Mouse (Mus musculus): ENCODE measurements around the gene Dab2ip. TPM values are rescaled to one million over a fixed set of nuclear protein-coding genes. Genes with fewer than 3 reads are reported as not detected.

Gene Dab2ip
- total and polyA plus RNA-seq, 3 experiments = 4.9 to 15.6 (median 7.8) TPM

DNA sequence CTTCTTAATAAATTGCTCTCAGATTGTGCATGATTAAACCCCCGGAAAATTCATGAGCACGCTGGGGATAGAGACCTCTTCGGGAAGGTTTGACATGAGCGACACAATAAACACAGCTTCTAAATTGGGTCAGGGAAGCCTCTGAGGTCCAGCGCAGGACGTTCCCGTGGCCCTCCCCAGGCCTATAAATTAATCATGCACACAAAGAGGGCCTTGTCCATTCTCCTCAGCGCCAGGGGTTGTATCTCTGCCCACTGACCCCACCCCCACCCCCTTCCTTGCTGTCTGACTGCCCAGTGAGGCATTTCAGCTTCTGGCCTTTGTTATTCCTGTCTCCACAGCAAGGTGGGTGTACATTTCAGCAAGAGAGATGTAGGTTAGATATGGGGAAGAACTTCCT is 49.4 kb downstream of the Dab2ip start:
- no peak overlapping the region for H3K9ac ChIP-seq (ENCODE audit: insufficient read depth, low read depth)
- no peaks in the 10 kb centered on the region for H3K9me3 ChIP-seq (replicated peaks; ENCODE audit: low read length)
- H3K27me3 ChIP-seq (replicated peaks) = no peaks in the 10 kb centered on the region
- H3K4me2 ChIP-seq (ENCODE audit: insufficient read depth, low read depth, poor library complexity, severe bottlenecking) = no peak overlapping the region
- H3K4me3 ChIP-seq (replicated peaks in 1 of 3; ENCODE audit: low read depth in 2 of 3, low read length in 2 of 3, poor library complexity in 1 of 3) = no peak overlapping the region
- H3K79me2 ChIP-seq (replicated peaks; ENCODE audit: control insufficient read depth, extremely low read depth, insufficient read depth, poor library complexity, severe bottlenecking) = no peaks in the 10 kb centered on the region
- no peaks in the 10 kb centered on the region for H3K36me3 ChIP-seq (replicated peaks in 1 of 2; ENCODE audit: control insufficient read depth in 1 of 2, insufficient read depth in 1 of 2, low read length in 1 of 2)
- TF ChIP-seq MAZ (IDR thresholded peaks at IDR 0.05; ENCODE audit: low read depth, low read length) (no peak), ZC3H11A (IDR thresholded peaks at IDR 0.05; ENCODE audit: low read depth, low read length) (no peak), EP300 (IDR thresholded peaks at IDR 0.05; ENCODE audit: low read length) (no peak), RCOR1 (conservative IDR thresholded peaks at IDR 0.05; ENCODE audit: low read depth, low read length) (no peak), GABPA (IDR thresholded peaks at IDR 0.05; ENCODE audit: insufficient replicate concordance, low read depth, low read length) (no peak), BHLHE40 (IDR thresholded peaks at IDR 0.05; ENCODE audit: low read depth, low read length) (no peak), MEF2A (IDR thresholded peaks at IDR 0.05; ENCODE audit: borderline replicate concordance, low read depth, low read length) (no peak), USF1 (IDR thresholded peaks at IDR 0.05; ENCODE audit: low read depth, low read length) (no peak), SMC3 (IDR thresholded peaks at IDR 0.05; ENCODE audit: low read depth, low read length) (no peak), MXI1 (IDR thresholded peaks at IDR 0.05; ENCODE audit: low read depth, low read length) (no peak), ZKSCAN1 (IDR thresholded peaks at IDR 0.05; ENCODE audit: borderline replicate concordance, low read depth, low read length) (no peak), CTCF (conservative IDR thresholded peaks at IDR 0.05 in 1 of 2, IDR thresholded peaks at IDR 0.05 in 1 of 2; ENCODE audit: low read depth in 2 of 2, low read length in 2 of 2) (no peak), USF2 (conservative IDR thresholded peaks at IDR 0.05; ENCODE audit: low read depth, low read length) (no peak), POLR2A (IDR thresholded peaks at IDR 0.05; ENCODE audit: low read depth, low read length) (no peak), NRF1 (IDR thresholded peaks at IDR 0.05; ENCODE audit: low read depth, low read length) (no peak)
- no peak for DNase-seq (ENCODE audit: extremely low read depth)
- dilution Hi-C loops (cut with MboI; ENCODE audit: extremely low pct_ligation_motif_present, extremely low pct_unique_long_range_greater_than_20kb, low sequenced_read_pairs) = no loop called here
- H3K27ac ChIP-seq (ENCODE audit: insufficient read depth, low read depth) = no peak overlapping the region
- in situ Hi-C loops (cut with MboI; ENCODE audit: low pct_ligation_motif_present, low pct_unique_long_range_greater_than_20kb, low sequenced_read_pairs) = no loop called here
- peaks cover 27 to 47% of the 10 kb centered on the region in 2 experiments for H3K4me1 ChIP-seq (ENCODE audit: control insufficient read depth in 1 of 2, insufficient read depth in 2 of 2)

- dilution Hi-C loops (cut with MboI; ENCODE audit: extremely low pct_ligation_motif_present, extremely low pct_unique_long_range_greater_than_20kb, low sequenced_read_pairs) = no loop called here
- no peaks in the 10 kb centered on the region for H3K27me3 ChIP-seq (replicated peaks)
- H3K4me1 ChIP-seq (ENCODE audit: control insufficient read depth in 1 of 2, insufficient read depth in 2 of 2) = peaks cover 34 to 61% of the 10 kb centered on the region in 2 experiments
- no peaks in the 10 kb centered on the region for H3K9me3 ChIP-seq (replicated peaks; ENCODE audit: low read length)
- H3K4me2 ChIP-seq (ENCODE audit: insufficient read depth, low read depth, poor library complexity, severe bottlenecking) = peak overlapping the region; percentile 44
- no peak overlapping the region for H3K27ac ChIP-seq (ENCODE audit: insufficient read depth, low read depth)
- in situ Hi-C loops (cut with MboI; ENCODE audit: low pct_ligation_motif_present, low pct_unique_long_range_greater_than_20kb, low sequenced_read_pairs) = no loop called here
- H3K9ac ChIP-seq (ENCODE audit: insufficient read depth, low read depth) = no peak overlapping the region
- H3K4me3 ChIP-seq (replicated peaks in 1 of 3; ENCODE audit: low read depth in 2 of 3, low read length in 2 of 3, poor library complexity in 1 of 3) = no peak overlapping the region
- no peaks in the 10 kb centered on the region for H3K36me3 ChIP-seq (replicated peaks in 1 of 2; ENCODE audit: control insufficient read depth in 1 of 2, insufficient read depth in 1 of 2, low read length in 1 of 2)
- H3K79me2 ChIP-seq (replicated peaks; ENCODE audit: control insufficient read depth, extremely low read depth, insufficient read depth, poor library complexity, severe bottlenecking) = no peaks in the 10 kb centered on the region
- DNase-seq (ENCODE audit: extremely low read depth) = no peak
- no peak for TF ChIP-seq ELF1 (IDR thresholded peaks at IDR 0.05; ENCODE audit: low read depth, low read length)
- TF ChIP-seq ZKSCAN1 (IDR thresholded peaks at IDR 0.05; ENCODE audit: borderline replicate concordance, low read depth, low read length) = no peak
- no peak for TF ChIP-seq CTCF (conservative IDR thresholded peaks at IDR 0.05 in 1 of 2, IDR thresholded peaks at IDR 0.05 in 1 of 2; ENCODE audit: low read depth in 2 of 2, low read length in 2 of 2)
- no peak for TF ChIP-seq KAT2A (IDR thresholded peaks at IDR 0.05; ENCODE audit: insufficient replicate concordance, low read length)
- TF ChIP-seq ZMIZ1 (IDR thresholded peaks at IDR 0.05; ENCODE audit: low read depth, low read length) = no peak
- TF ChIP-seq MAFK (IDR thresholded peaks at IDR 0.05; ENCODE audit: insufficient replicate concordance, low read length) = no peak
- TF ChIP-seq MAX (IDR thresholded peaks at IDR 0.05; ENCODE audit: low read length) = no peak
- no peak for TF ChIP-seq ZC3H11A (IDR thresholded peaks at IDR 0.05; ENCODE audit: low read depth, low read length)
- no peak for TF ChIP-seq HCFC1 (IDR thresholded peaks at IDR 0.05; ENCODE audit: low read depth, low read length)
- TF ChIP-seq JUND (conservative IDR thresholded peaks at IDR 0.05; ENCODE audit: low read depth, low read length) = no peak
- TF ChIP-seq USF1 (IDR thresholded peaks at IDR 0.05; ENCODE audit: low read depth, low read length) = no peak
- TF ChIP-seq NELFE (IDR thresholded peaks at IDR 0.05; ENCODE audit: low read depth, low read length) = no peak
- TF ChIP-seq SMC3 (IDR thresholded peaks at IDR 0.05; ENCODE audit: low read depth, low read length) = no peak
- no peak for TF ChIP-seq JUN (IDR thresholded peaks at IDR 0.05; ENCODE audit: insufficient read depth, low read depth, low read length)
- no peak for TF ChIP-seq E2F4 (IDR thresholded peaks at IDR 0.05; ENCODE audit: insufficient replicate concordance, low read depth, low read length)
- no peak; the same call in 1 of the 2 replicates for TF ChIP-seq SIN3A (IDR thresholded peaks at IDR 0.05; ENCODE audit: low read length)
- TF ChIP-seq MXI1 (IDR thresholded peaks at IDR 0.05; ENCODE audit: low read depth, low read length) = no peak
- no peak for TF ChIP-seq POLR2AphosphoS2 (IDR thresholded peaks at IDR 0.05; ENCODE audit: low read depth, low read length)
- TF ChIP-seq EP300 (IDR thresholded peaks at IDR 0.05; ENCODE audit: low read length) = 0 out of 2 replicates have a peak, but pooled peaks have one; percentile 21
- no peak for TF ChIP-seq TBP (conservative IDR thresholded peaks at IDR 0.05; ENCODE audit: low read depth, low read length)
- TF ChIP-seq UBTF (IDR thresholded peaks at IDR 0.05; ENCODE audit: low read depth, low read length) = no peak
- TF ChIP-seq MEF2A (IDR thresholded peaks at IDR 0.05; ENCODE audit: borderline replicate concordance, low read depth, low read length) = peak; percentile 39; the same call in 1 of the 2 replicates
- TF ChIP-seq TCF12 (IDR thresholded peaks at IDR 0.05; ENCODE audit: low read depth, low read length) = peak; percentile 71
- no peak for TF ChIP-seq USF2 (conservative IDR thresholded peaks at IDR 0.05; ENCODE audit: low read depth, low read length)
- TF ChIP-seq IRF4 (IDR thresholded peaks at IDR 0.05; ENCODE audit: low read depth, low read length) = peak; percentile 73
- TF ChIP-seq PAX5 (IDR thresholded peaks at IDR 0.05; ENCODE audit: low read length) = no peak
- TF ChIP-seq NRF1 (IDR thresholded peaks at IDR 0.05; ENCODE audit: low read depth, low read length) = no peak
Measured at GRCm38 (mm10) chr2:35608856-35609255, 50.8 kb downstream of the Dab2ip start.
